Mouse (Mus musculus) liver, embryonic 14.5 days (tissue): ENCODE data around the gene Smndc1. TPM values are rescaled to one million over a fixed set of nuclear protein-coding genes. Genes with fewer than 3 reads are reported as not detected.
A peak's percentile ranks its signal among the peaks of the same experiment; 100 is the strongest.

ENCODE experiments used
- ATAC-seq: fragments of 200-750 bp; cut with Nextera tagmentation; 2 replicates; pipeline ENCODE4 v1.8.0; 2017; ENCODE audit warnings: moderate number of reproducible peaks, mild to moderate bottlenecking, moderate library complexity; ENCODE audit not compliant: insufficient read depth
- DNase-seq, 3 experiments: peaks; one replicate each; pipeline ENCODE4 v3.0.0-alpha.2; 2012 to 2013; ENCODE audit warnings: low read depth in 3 of 3, low spot score in 3 of 3
- H3K27ac ChIP-seq: fragments of 300-500 bp; sonication (generic); 2 replicates; pipeline ENCODE4 v1.5.1; 2014; ENCODE audit warnings: moderate library complexity, mild to moderate bottlenecking, control low read depth, inconsistent platforms
- H3K27me3 ChIP-seq: fragments of 300-500 bp; sonication (generic); 2 replicates; pipeline ENCODE4 v1.6.1; 2014; ENCODE audit warnings: mild to moderate bottlenecking, low read length, moderate library complexity; ENCODE audit not compliant: control insufficient read depth, insufficient read depth
- H3K36me3 ChIP-seq: fragments of 300-500 bp; sonication (generic); replicated peaks from 2 replicates; pipeline ENCODE4 v1.6.1; 2014; ENCODE audit warnings: low read depth; ENCODE audit not compliant: control insufficient read depth, insufficient read depth
- H3K4me1 ChIP-seq, 2 experiments: fragments of 200-500 bp in 1 of 2; fragments of 300-500 bp in 1 of 2; sonication (generic) in 1 of 2; replicated peaks; 2 replicates each; pipeline ENCODE4 v1.6.1; 2012 to 2014; ENCODE audit warnings: antibody characterized with exemption in 1 of 2, inconsistent platforms in 1 of 2, low read length in 1 of 2; ENCODE audit not compliant: control insufficient read depth in 2 of 2, insufficient read depth in 2 of 2
- H3K4me2 ChIP-seq: fragments of 300-500 bp; sonication (generic); 2 replicates; pipeline ENCODE4 v1.6.1; 2014; ENCODE audit warnings: low read depth, mild to moderate bottlenecking, control low read depth, moderate library complexity
- H3K4me3 ChIP-seq, 2 experiments: fragments of 200-500 bp in 1 of 2; fragments of 300-500 bp in 1 of 2; sonication (generic) in 1 of 2; 2 replicates each; pipeline ENCODE4 v1.5.1; 2012 to 2014; ENCODE audit warnings: low read depth in 2 of 2, low read length in 2 of 2, mild to moderate bottlenecking in 2 of 2, control low read depth in 1 of 2, inconsistent platforms in 1 of 2, moderate library complexity in 1 of 2; ENCODE audit not compliant: insufficient read depth in 1 of 2
- H3K9ac ChIP-seq: fragments of 300-500 bp; sonication (generic); replicated peaks from 2 replicates; pipeline ENCODE4 v1.6.1; 2014; ENCODE audit warnings: mild to moderate bottlenecking, control low read depth, moderate library complexity
- H3K9me3 ChIP-seq: fragments of 300-500 bp; sonication (generic); 2 replicates; pipeline ENCODE4 v1.6.1; 2016; ENCODE audit warnings: low read length, mixed read lengths; ENCODE audit not compliant: control insufficient read depth
- CTCF ChIP-seq: IDR thresholded peaks from 2 replicates; pipeline ENCODE4 v1.5.1; 2016; ENCODE audit warnings: antibody characterized with exemption, low read depth, control low read depth
- EP300 ChIP-seq: IDR thresholded peaks from 2 replicates; pipeline ENCODE4 v1.6.1; 2016; ENCODE audit warnings: antibody characterized with exemption, low read depth
- WGBS: fragments of 180-500 bp; shearing (Covaris S2); extraction: QIAGEN DNeasy Blood & Tissue Kit; methylation state at CpG from one replicate; pipeline ENCODE4 v1.1.7; 2014; ENCODE audit not compliant: insufficient replicate concordance; 5-methylcytosine and 5-hydroxymethylcytosine counted together
- polyA plus RNA-seq, 2 experiments: library from polyadenylated mRNA; depleted of rRNA in 1 of 2; stranded (reverse) in 1 of 2; unstranded in 1 of 2; fragments of >200 nt; fragmentation: Nextera tagmentation in 1 of 2; extraction: Ambion mirVana in 1 of 2; gene quantifications; 2 replicates each; pipeline versions ENCODE4 v1.2.1 to v1.2.3; 2012 to 2014

Gene Smndc1
- 5.7 and 11.5 TPM in 2 replicates for polyA plus RNA-seq (2012; rRNA removed)
- 17.4 and 22.1 TPM in 2 replicates for polyA plus RNA-seq (2014; fragmentation: Nextera tagmentation; extraction: Ambion mirVana)

- H3K4me2 ChIP-seq, result peak within 1 kb of the TSS; percentile 97
- H3K4me1 ChIP-seq, result peaks cover 9 to 18% of the 10 kb centered on the region in 2 experiments
- peak; percentile 96 for ATAC-seq
- H3K9ac ChIP-seq, result peak within 1 kb of the TSS; percentile 83
- H3K36me3 ChIP-seq, result peaks cover 32% of the 10 kb centered on the region
- H3K4me3 ChIP-seq, result peak within 1 kb of the TSS; percentile 87 to 96
- peak within 1 kb of the TSS; percentile 90 for H3K27ac ChIP-seq
- no peaks in the 10 kb centered on the region for H3K9me3 ChIP-seq
- H3K27me3 ChIP-seq, result no peaks in the 10 kb centered on the region
- peak; percentile 99 to 100 (median 99) for DNase-seq
- TF ChIP-seq EP300 (peak; percentile 64), CTCF (no peak)
- WGBS, result under 1% methylated on average over 48 of the region's 48 CpGs
Measured at GRCm38 (mm10) chr19:53390495-53391007, at the start of gene Smndc1. TSS of gene Smndc1 (minus strand) at chr19:53390578.

GRCm38 (mm10) chr19:53439340-53439739 is 49.0 kb upstream of the Smndc1 start:
- no peaks in the 10 kb centered on the region for H3K9me3 ChIP-seq
- H3K9ac ChIP-seq, result no peak overlapping the region
- TF ChIP-seq CTCF, result no peak
- no peak for TF ChIP-seq EP300
- no peak overlapping the region for H3K27ac ChIP-seq
- ATAC-seq, result no peak
- no peak overlapping the region for H3K4me2 ChIP-seq
- H3K4me1 ChIP-seq, result peaks cover 0 to 16% of the 10 kb centered on the region in 2 experiments; a peak in 2 of 4 replicates
- WGBS, result 61% methylated on average over 7 of the region's 7 CpGs
- H3K27me3 ChIP-seq, result no peaks in the 10 kb centered on the region
- no peak for DNase-seq
- H3K4me3 ChIP-seq, result no peak overlapping the region
- no peaks in the 10 kb centered on the region for H3K36me3 ChIP-seq

GRCm38 (mm10) chr19:53437991-53438390 is 47.6 kb upstream of the Smndc1 start:
- 53% methylated on average over 8 of the region's 8 CpGs for WGBS
- Histone ChIP-seq H3K9me3 (no peaks in the 10 kb centered on the region), H3K4me2 (no peak overlapping the region), H3K4me1 (peaks cover 0 to 16% of the 10 kb centered on the region in 2 experiments; a peak in 2 of 4 replicates), H3K4me3 (no peak overlapping the region), H3K36me3 (no peaks in the 10 kb centered on the region), H3K9ac (no peak overlapping the region), H3K27ac (no peak overlapping the region), H3K27me3 (no peaks in the 10 kb centered on the region)
- DNase-seq (no peak), ATAC-seq (no peak)
- TF ChIP-seq EP300, result no peak
- TF ChIP-seq CTCF, result no peak

- Histone ChIP-seq H3K4me3 (no peak overlapping the region), H3K27ac (no peak overlapping the region), H3K9ac (no peak overlapping the region), H3K36me3 (no peaks in the 10 kb centered on the region), H3K4me2 (no peak overlapping the region), H3K4me1 (peaks cover 0 to 16% of the 10 kb centered on the region in 2 experiments; a peak in 2 of 4 replicates), H3K9me3 (no peaks in the 10 kb centered on the region), H3K27me3 (no peaks in the 10 kb centered on the region)
- 36% methylated on average over 8 of the region's 8 CpGs for WGBS
- DNase-seq (no peak), ATAC-seq (peak; percentile 60; the same call in 1 of the 2 replicates)
- TF ChIP-seq CTCF, result no peak
- TF ChIP-seq EP300, result no peak
Measured at GRCm38 (mm10) chr19:53437311-53437958, 47.1 kb upstream of the Smndc1 start.

GRCm38 (mm10) chr19:53433949-53434689 is 43.7 kb upstream of the Smndc1 start:
- H3K9ac ChIP-seq, result no peak overlapping the region
- no peaks in the 10 kb centered on the region for H3K36me3 ChIP-seq
- no peak for TF ChIP-seq EP300
- TF ChIP-seq CTCF, result no peak
- no peak overlapping the region for H3K4me3 ChIP-seq
- H3K9me3 ChIP-seq, result no peaks in the 10 kb centered on the region
- 53% methylated on average over 10 of the region's 10 CpGs for WGBS
- no peak overlapping the region for H3K27ac ChIP-seq
- DNase-seq, result no peak
- no peaks in the 10 kb centered on the region for H3K27me3 ChIP-seq
- peaks cover 0 to 14% of the 10 kb centered on the region in 2 experiments; a peak in 2 of 4 replicates for H3K4me1 ChIP-seq
- no peak overlapping the region for H3K4me2 ChIP-seq
- ATAC-seq, result no peak
